Mouse (Mus musculus) small intestine, adult 2 months (tissue): ENCODE results near the gene Tlr6. TPM values are rescaled to one million over a fixed set of nuclear protein-coding genes. Genes with fewer than 3 reads are reported as not detected.

ENCODE experiments used
- H3K27ac ChIP-seq: fragments of 200-500 bp; 2 replicates; pipeline ENCODE4 v1.5.1; 2012; ENCODE audit warnings: low read depth, low read length, control low read depth, inconsistent platforms; ENCODE audit not compliant: insufficient read depth
- H3K27me3 ChIP-seq: fragments of 200-500 bp; 2 replicates; pipeline ENCODE4 v1.6.1; 2012; ENCODE audit warnings: mild to moderate bottlenecking, moderate library complexity, low read length, inconsistent platforms; ENCODE audit not compliant: control insufficient read depth, insufficient read depth
- H3K36me3 ChIP-seq: fragments of 200-500 bp; 2 replicates; pipeline ENCODE4 v1.6.1; 2012; ENCODE audit warnings: mild to moderate bottlenecking, low read length, control low read depth, inconsistent platforms; ENCODE audit not compliant: control insufficient read depth, insufficient read depth
- H3K4me1 ChIP-seq: fragments of 200-500 bp; 2 replicates; pipeline ENCODE4 v1.6.1; 2012; ENCODE audit warnings: low read length, inconsistent platforms, mixed read lengths; ENCODE audit not compliant: control insufficient read depth, insufficient read depth, insufficient read length
- H3K4me3 ChIP-seq: fragments of 200-500 bp; 2 replicates; pipeline ENCODE4 v1.5.1; 2012; ENCODE audit warnings: low read depth, mild to moderate bottlenecking, control low read depth, inconsistent platforms, low read length, moderate library complexity
- CTCF ChIP-seq: fragments of 200-500 bp; IDR thresholded peaks from 2 replicates; pipeline ENCODE4 v1.5.1; 2012; ENCODE audit warnings: low read depth, mild to moderate bottlenecking, control low read depth, inconsistent platforms, low read length, moderate library complexity, mixed read lengths; ENCODE audit not compliant: insufficient replicate concordance, insufficient read length; ENCODE audit errors: extremely low read depth
- POLR2A ChIP-seq: fragments of 200-500 bp; IDR thresholded peaks from 2 replicates; pipeline ENCODE4 v1.6.1; 2012; ENCODE audit warnings: low read depth, mild to moderate bottlenecking, control low read depth, inconsistent platforms, low read length, moderate library complexity
- WGBS: fragments of 180-500 bp; shearing (Covaris S2); methylation state at CpG from one replicate; pipeline ENCODE4 v1.1.7; 2018; 5-methylcytosine and 5-hydroxymethylcytosine counted together
- polyA plus RNA-seq: library from polyadenylated mRNA; depleted of rRNA; stranded (reverse); fragments of >200 nt; gene quantifications from 2 replicates; pipeline ENCODE4 v1.2.3, GENCODE M21; 2012; rRNA removed

The Tlr6 gene
- polyA plus RNA-seq, 1 experiment: 0.28 TPM

GRCm38 (mm10) chr5:64905516-64906271 is 54.2 kb downstream of the Tlr6 start:
- H3K27ac ChIP-seq: no peak overlapping the region
- 78% methylated on average over 14 of the region's 14 CpGs for WGBS
- TF ChIP-seq POLR2A (no peak), CTCF (no peak)
- H3K4me1 ChIP-seq: 0 out of 2 replicates have a peak, but pooled peaks cover 2% of the 10 kb centered on the region
- peak overlapping the region; percentile 16; the same call in 1 of the 2 replicates for H3K4me3 ChIP-seq
- H3K27me3 ChIP-seq: no peaks in the 10 kb centered on the region
- H3K36me3 ChIP-seq: no peaks in the 10 kb centered on the region

Other genes starting within 250 kb of the Tlr6 start
- 52.4 and 170 TPM in 2 replicates for gene Klf3, start 156.7 kb downstream of the Tlr6 start, polyA plus RNA-seq
- 1.4 and 1.5 TPM in 2 replicates for gene Tlr1, start 26.5 kb downstream of the Tlr6 start, polyA plus RNA-seq
- gene Fam114a1, start 10.0 kb upstream of the Tlr6 start, polyA plus RNA-seq: 15.4 and 18.9 TPM in 2 replicates
- gene Tmem156, start 132.0 kb upstream of the Tlr6 start, polyA plus RNA-seq: 0.23 and 0.29 TPM in 2 replicates
- 4.6 and 6.6 TPM in 2 replicates for gene Klhl5, start 147.4 kb upstream of the Tlr6 start, polyA plus RNA-seq
- 0.34 and 0.70 TPM in 2 replicates for gene Wdr19, start 239.6 kb upstream of the Tlr6 start, polyA plus RNA-seq